Mouse (Mus musculus) liver, postnatal 0 days (tissue): ENCODE data around the gene Cacna2d4. TPM values are rescaled to one million over a fixed set of nuclear protein-coding genes. Genes with fewer than 3 reads are reported as not detected.

ENCODE experiments used
- ATAC-seq: fragments of 200-750 bp; cut with Nextera tagmentation; 2 replicates; pipeline ENCODE4 v1.8.0; 2017; ENCODE audit warnings: mild to moderate bottlenecking, moderate library complexity
- DNase-seq: peaks from one replicate; pipeline ENCODE4 v3.0.0-alpha.2; 2016
- H3K27ac ChIP-seq: fragments of 300-500 bp; sonication (generic); 2 replicates; pipeline ENCODE4 v1.5.1; 2014; ENCODE audit warnings: antibody characterized with exemption, moderate library complexity, mild to moderate bottlenecking, low read depth
- H3K27me3 ChIP-seq: fragments of 300-500 bp; sonication (generic); 2 replicates; pipeline ENCODE4 v1.6.1; 2014; ENCODE audit warnings: low read length, control low read depth, mixed read lengths; ENCODE audit not compliant: insufficient read depth
- H3K36me3 ChIP-seq: fragments of 300-500 bp; sonication (generic); replicated peaks from 2 replicates; pipeline ENCODE4 v1.6.1; 2014; ENCODE audit warnings: mild to moderate bottlenecking, control low read depth, low read length, moderate library complexity, mixed read lengths; ENCODE audit not compliant: insufficient read depth
- H3K4me1 ChIP-seq: fragments of 300-500 bp; sonication (generic); 2 replicates; pipeline ENCODE4 v1.6.1; 2014; ENCODE audit warnings: antibody characterized with exemption, mild to moderate bottlenecking, control low read depth; ENCODE audit not compliant: insufficient read depth
- H3K4me2 ChIP-seq: fragments of 300-500 bp; sonication (generic); 2 replicates; pipeline ENCODE4 v1.6.1; 2014; ENCODE audit warnings: low read depth, mild to moderate bottlenecking, low read length, moderate library complexity, mixed read lengths
- H3K4me3 ChIP-seq: fragments of 300-500 bp; sonication (generic); 2 replicates; pipeline ENCODE4 v1.5.1; 2014; ENCODE audit warnings: low read depth, low read length
- H3K9ac ChIP-seq: fragments of 300-500 bp; sonication (generic); replicated peaks from 2 replicates; pipeline ENCODE4 v1.6.1; 2014; ENCODE audit warnings: mild to moderate bottlenecking, moderate library complexity
- H3K9me3 ChIP-seq: fragments of 300-500 bp; sonication (generic); 2 replicates; pipeline ENCODE4 v1.6.1; 2016; ENCODE audit warnings: mild to moderate bottlenecking, control low read depth, low read length, mixed read lengths
- CTCF ChIP-seq: sonication (generic); IDR thresholded peaks from 2 replicates; pipeline ENCODE4 v1.5.1; 2016; ENCODE audit warnings: antibody characterized with exemption, low read depth
- EP300 ChIP-seq: IDR thresholded peaks from 2 replicates; pipeline ENCODE4 v1.6.1; 2016; ENCODE audit warnings: antibody characterized with exemption, low read depth, mild to moderate bottlenecking
- WGBS: fragments of 180-500 bp; shearing (Covaris S2); extraction: QIAGEN DNeasy Blood & Tissue Kit; methylation state at CpG from one replicate; pipeline ENCODE4 v1.1.7; 2014; ENCODE audit not compliant: insufficient replicate concordance; 5-methylcytosine and 5-hydroxymethylcytosine counted together
- polyA plus RNA-seq: library from polyadenylated mRNA; unstranded; fragments of >200 nt; fragmentation: Nextera tagmentation; extraction: Ambion mirVana; gene quantifications from 2 replicates; pipeline ENCODE4 v1.2.1, GENCODE M21; 2015

Gene Cacna2d4
- polyA plus RNA-seq, 1 experiment from 2014 or later = 0.08 TPM

DNA sequence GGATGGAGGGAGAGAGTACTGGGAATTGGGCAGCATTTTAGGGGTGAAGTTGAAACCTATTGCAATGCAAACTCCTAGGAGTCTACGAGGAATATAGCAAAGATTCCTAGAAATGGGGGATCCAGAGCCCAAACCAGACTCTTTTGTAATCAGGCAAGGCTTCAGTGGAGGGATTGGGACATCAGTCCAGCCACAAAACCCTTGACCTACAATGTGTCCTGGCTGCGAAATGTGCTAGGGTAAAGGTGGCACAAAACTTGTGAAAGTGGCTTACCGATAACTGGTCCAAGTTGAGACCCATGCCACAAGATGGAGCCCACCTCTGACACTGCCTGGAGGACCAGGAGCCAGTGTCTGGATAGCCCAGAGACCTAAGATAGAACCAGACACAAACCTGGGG, 163.0 kb downstream of the Cacna2d4 start:
- Histone ChIP-seq H3K36me3 (no peaks in the 10 kb centered on the region; the same call in 1 of the 2 replicates), H3K27me3 (no peaks in the 10 kb centered on the region), H3K4me2 (no peak overlapping the region), H3K9me3 (no peaks in the 10 kb centered on the region), H3K4me1 (peaks cover 51% of the 10 kb centered on the region), H3K9ac (no peak overlapping the region; the same call in 1 of the 2 replicates), H3K4me3 (no peak overlapping the region), H3K27ac (peak overlapping the region; percentile 70)
- 60% methylated on average over 3 of the region's 3 CpGs for WGBS
- ATAC-seq = peak; percentile 56
- no peak for TF ChIP-seq CTCF
- peak; percentile 42; the same call in 1 of the 2 replicates for TF ChIP-seq EP300
- peak; percentile 31 for DNase-seq

GRCm38 (mm10) chr6:119400649-119401048, 164.3 kb downstream of the Cacna2d4 start:
- no peak overlapping the region for H3K9ac ChIP-seq
- no peaks in the 10 kb centered on the region for H3K27me3 ChIP-seq
- H3K36me3 ChIP-seq = no peaks in the 10 kb centered on the region; the same call in 1 of the 2 replicates
- peaks cover 43% of the 10 kb centered on the region for H3K4me1 ChIP-seq
- H3K4me2 ChIP-seq = no peak overlapping the region
- H3K9me3 ChIP-seq = no peaks in the 10 kb centered on the region
- no peak overlapping the region for H3K27ac ChIP-seq
- TF ChIP-seq EP300 (no peak), CTCF (no peak)
- H3K4me3 ChIP-seq = no peak overlapping the region
- ATAC-seq (no peak), DNase-seq (no peak)
- 83% methylated on average over 3 of the region's 3 CpGs for WGBS

- H3K27ac ChIP-seq = peak overlapping the region; percentile 22; the same call in 1 of the 2 replicates
- no peak overlapping the region for H3K4me2 ChIP-seq
- DNase-seq = no peak
- H3K36me3 ChIP-seq = no peaks in the 10 kb centered on the region; the same call in 1 of the 2 replicates
- whole genome bisulfite sequencing = 53% methylated on average over 8 of the region's 8 CpGs
- ATAC-seq = no peak
- no peaks in the 10 kb centered on the region for H3K27me3 ChIP-seq
- TF ChIP-seq CTCF (no peak), EP300 (no peak)
- no peak overlapping the region for H3K4me3 ChIP-seq
- no peaks in the 10 kb centered on the region for H3K9me3 ChIP-seq
- H3K4me1 ChIP-seq = peaks cover 45% of the 10 kb centered on the region
- no peak overlapping the region for H3K9ac ChIP-seq
These were observed 165.4 kb downstream of the Cacna2d4 start for GRCm38 (mm10) chr6:119401545-119402304.

Other genes with a start within 250 kb of the Cacna2d4 start
- gene Dcp1b, start 61.3 kb upstream of the Cacna2d4 start, polyA plus RNA-seq = 4.1 and 4.5 TPM in 2 replicates
- 0.14 and 0.23 TPM in 2 replicates for gene Cacna1c, start 40.1 kb upstream of the Cacna2d4 start, polyA plus RNA-seq
- gene Lrtm2, start 94.2 kb downstream of the Cacna2d4 start, polyA plus RNA-seq = not detected in 2 replicates
- gene Adipor2, start 181.2 kb downstream of the Cacna2d4 start, polyA plus RNA-seq = 53.9 and 58.6 TPM in 2 replicates
- gene Fbxl14, start 243.1 kb downstream of the Cacna2d4 start, polyA plus RNA-seq = 2.4 and 2.5 TPM in 2 replicates